Mouse (Mus musculus) liver, embryonic 14.5 days (tissue): ENCODE measurements around the gene Prkci.

ENCODE experiments used
- CTCF ChIP-seq: IDR thresholded peaks from 2 replicates; pipeline ENCODE4 v1.5.1; 2016; ENCODE audit warnings: antibody characterized with exemption, low read depth, control low read depth
- EP300 ChIP-seq: IDR thresholded peaks from 2 replicates; pipeline ENCODE4 v1.6.1; 2016; ENCODE audit warnings: antibody characterized with exemption, low read depth

DNA sequence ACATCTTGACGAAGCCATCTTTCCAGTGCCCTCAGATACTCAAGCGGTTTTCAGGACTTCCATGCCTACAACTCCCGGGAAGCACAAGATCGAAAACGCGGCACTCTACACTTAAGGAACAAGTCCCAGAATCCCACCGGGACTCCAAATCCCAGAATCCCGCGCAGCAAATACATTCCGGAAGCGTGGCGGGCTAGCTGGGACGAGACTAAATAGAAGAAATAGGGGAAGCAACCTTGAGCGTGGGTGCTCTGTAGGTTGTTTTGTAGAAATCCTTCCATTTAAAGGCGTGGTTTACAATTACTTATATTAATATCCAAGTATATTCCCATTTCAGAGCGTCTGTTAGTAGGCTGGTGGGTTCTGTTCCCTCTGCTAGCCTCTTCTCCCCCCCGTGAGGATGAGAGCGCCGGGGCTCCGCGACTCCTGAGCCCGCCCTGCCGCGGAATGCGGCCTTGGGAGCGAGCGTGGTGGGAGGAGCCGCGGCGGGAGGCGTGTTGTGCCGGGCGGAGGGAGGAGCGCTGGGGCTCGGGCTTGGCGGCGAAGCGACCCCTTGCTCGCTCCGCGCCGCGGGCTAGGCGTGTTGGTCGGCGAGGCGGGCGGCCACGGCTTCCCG, at the start of gene Prkci:
- TF ChIP-seq EP300 (peak; percentile 50), CTCF (no peak)
